Mouse (Mus musculus) midbrain, postnatal 0 days (tissue): ENCODE measurements at regions not wholly inside any gene's neighbourhood (a gene's known extent, or its start where the extent isn't known, plus 50 kb on each side); places are given as distances from the start of the nearest gene placed in this dataset.
"Not testable (repeated sequence)": the region's sequence is repeated elsewhere in the genome, so short reads cannot be mapped to it uniquely, and the experiment has no call there.

ENCODE experiments used
- ATAC-seq: fragments of 200-750 bp; cut with Nextera tagmentation; 2 replicates; pipeline ENCODE4 v1.8.0; 2017; ENCODE audit warnings: moderate number of reproducible peaks, mild to moderate bottlenecking, moderate TSS enrichment, moderate library complexity; ENCODE audit not compliant: low FRiP score
- DNase-seq: peaks from one replicate; pipeline ENCODE4 v3.0.0-alpha.2; 2015; ENCODE audit warnings: low spot score
- H3K27ac ChIP-seq: fragments of 300-500 bp; sonication (generic); 2 replicates; pipeline ENCODE4 v1.5.1; 2014; ENCODE audit warnings: low read depth, mild to moderate bottlenecking, low read length, mixed read lengths
- H3K27me3 ChIP-seq: fragments of 300-500 bp; sonication (generic); 2 replicates; pipeline ENCODE4 v1.6.1; 2014; ENCODE audit warnings: low read length, control low read depth, mixed read lengths; ENCODE audit not compliant: insufficient read depth
- H3K36me3 ChIP-seq: fragments of 300-500 bp; sonication (generic); 2 replicates; pipeline ENCODE4 v1.6.1; 2014; ENCODE audit warnings: low read length, control low read depth, mixed read lengths; ENCODE audit not compliant: insufficient read depth
- H3K4me1 ChIP-seq: fragments of 300-500 bp; sonication (generic); 2 replicates; pipeline ENCODE4 v1.6.1; 2014; ENCODE audit warnings: mild to moderate bottlenecking, control low read depth, antibody characterized with exemption, low read length, mixed read lengths; ENCODE audit not compliant: insufficient read depth
- H3K4me2 ChIP-seq: fragments of 300-500 bp; sonication (generic); 2 replicates; pipeline ENCODE4 v1.6.1; 2014; ENCODE audit warnings: low read depth, mild to moderate bottlenecking, low read length, mixed read lengths; ENCODE audit not compliant: poor library complexity, severe bottlenecking
- H3K4me3 ChIP-seq: fragments of 300-500 bp; sonication (generic); 2 replicates; pipeline ENCODE4 v1.5.1; 2014; ENCODE audit warnings: low read depth, mild to moderate bottlenecking, low read length, moderate library complexity
- H3K9ac ChIP-seq: fragments of 300-500 bp; sonication (generic); replicated peaks from 2 replicates; pipeline ENCODE4 v1.6.1; 2014; ENCODE audit warnings: mild to moderate bottlenecking, low read length, moderate library complexity, mixed read lengths; ENCODE audit not compliant: poor library complexity, severe bottlenecking
- H3K9me3 ChIP-seq: fragments of 300-500 bp; sonication (generic); 2 replicates; pipeline ENCODE4 v1.6.1; 2016; ENCODE audit warnings: low read length, control low read depth
- CTCF ChIP-seq: IDR thresholded peaks from 2 replicates; pipeline ENCODE4 v1.5.1; 2016; ENCODE audit warnings: antibody characterized with exemption, mild to moderate bottlenecking
- WGBS: fragments of 180-500 bp; shearing (Covaris S2); extraction: QIAGEN DNeasy Blood & Tissue Kit; methylation state at CpG from one replicate; pipeline ENCODE4 v1.1.7; 2014; 5-methylcytosine and 5-hydroxymethylcytosine counted together

GRCm38 (mm10) chr8:126778131-126778530 is 167.5 kb downstream of the Tomm20 start:
- no peak for TF ChIP-seq CTCF
- 95% methylated on average over 7 of the region's 7 CpGs for WGBS

DNA sequence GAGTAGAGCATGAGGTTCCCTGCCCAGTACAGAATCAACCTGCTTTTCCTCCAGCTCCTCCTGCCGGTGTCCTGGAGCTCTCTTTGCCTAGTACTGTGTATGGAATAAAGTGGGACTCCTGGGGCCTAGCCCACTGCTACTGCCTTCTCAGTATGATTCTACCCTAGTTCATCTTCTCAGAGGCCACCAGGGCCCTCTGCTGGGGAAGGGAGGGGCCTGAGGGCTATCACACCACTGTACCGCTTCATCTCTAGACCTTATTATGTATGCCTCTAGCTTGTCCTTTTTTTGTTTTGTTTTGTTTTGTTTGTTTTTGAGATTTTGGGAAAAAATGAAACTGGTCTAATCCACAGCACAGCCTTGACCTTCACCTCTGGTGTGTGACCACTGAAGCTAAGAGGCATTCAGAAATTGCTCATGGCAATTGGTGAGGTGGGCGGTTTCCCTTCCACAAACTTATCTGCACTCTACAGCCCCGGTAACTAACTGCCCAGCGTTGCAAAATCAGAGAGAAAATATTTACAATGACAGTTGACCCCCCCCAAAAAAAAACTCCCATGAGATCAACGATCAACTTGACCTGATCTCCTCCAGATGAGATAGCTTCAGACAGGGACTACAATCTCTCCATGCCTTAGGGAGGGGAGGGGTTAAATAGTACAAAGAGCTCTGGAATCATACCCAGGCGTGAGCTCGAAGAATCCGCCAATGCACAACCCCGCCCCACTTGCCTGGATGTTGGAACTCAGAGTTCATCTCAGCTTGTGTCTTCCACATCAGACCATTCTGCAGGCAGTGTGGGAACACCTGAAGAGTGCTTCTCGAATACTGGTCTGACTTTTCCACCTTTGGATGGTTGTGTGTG is 168.8 kb downstream of the Tomm20 start:
- Histone ChIP-seq H3K27me3 (no peaks in the 10 kb centered on the region), H3K36me3 (no peaks in the 10 kb centered on the region), H3K4me2 (no peak overlapping the region), H3K27ac (no peak overlapping the region), H3K4me1 (no peaks in the 10 kb centered on the region), H3K9me3 (no peaks in the 10 kb centered on the region), H3K4me3 (no peak overlapping the region), H3K9ac (no peak overlapping the region)
- ATAC-seq (no peak), DNase-seq (no peak)
- WGBS = 89% methylated on average over 11 of the region's 11 CpGs
- TF ChIP-seq CTCF = no peak

More at GRCm38 (mm10) chr8:126778131-126778530, 167.5 kb downstream of the Tomm20 start:
- no peak overlapping the region for H3K4me2 ChIP-seq
- H3K36me3 ChIP-seq = no peaks in the 10 kb centered on the region
- no peaks in the 10 kb centered on the region for H3K4me1 ChIP-seq
- H3K4me3 ChIP-seq = no peak overlapping the region
- H3K27ac ChIP-seq = no peak overlapping the region
- DNase-seq = no peak
- no peaks in the 10 kb centered on the region for H3K9me3 ChIP-seq
- no peak for ATAC-seq
- no peak overlapping the region for H3K9ac ChIP-seq
- no peaks in the 10 kb centered on the region for H3K27me3 ChIP-seq

- no peak overlapping the region for H3K9ac ChIP-seq
- 48% methylated on average over 3 of the region's 3 CpGs for WGBS
- H3K4me1 ChIP-seq = no peaks in the 10 kb centered on the region
- no peak for TF ChIP-seq CTCF
- H3K27me3 ChIP-seq = no peaks in the 10 kb centered on the region
- DNase-seq = no peak
- no peak for ATAC-seq
- H3K36me3 ChIP-seq = no peaks in the 10 kb centered on the region
- no peak overlapping the region for H3K27ac ChIP-seq
- H3K9me3 ChIP-seq = no peaks in the 10 kb centered on the region
- no peak overlapping the region for H3K4me3 ChIP-seq
- no peak overlapping the region for H3K4me2 ChIP-seq
Observed at GRCm38 (mm10) chr8:126775334-126775733, 170.3 kb downstream of the Tomm20 start.

DNA sequence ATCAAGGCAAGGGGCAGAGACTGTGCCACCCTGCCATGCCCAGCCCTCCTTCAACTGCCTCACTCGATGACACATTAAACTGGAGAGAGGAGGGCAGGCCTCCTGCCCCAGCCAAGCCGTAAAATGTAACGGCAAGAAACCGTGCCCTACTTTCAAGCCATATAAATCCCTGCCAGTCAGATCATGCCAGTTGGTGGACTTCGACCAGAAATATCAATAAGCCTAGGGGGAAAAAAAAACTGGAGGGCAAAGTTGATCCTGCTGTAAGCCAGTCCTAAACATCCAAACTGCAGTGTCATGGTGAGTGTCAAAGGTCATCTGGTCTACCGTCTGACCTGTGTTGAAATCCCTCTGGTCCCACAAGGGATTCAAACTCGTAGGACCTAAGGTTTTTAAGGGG is 170.8 kb downstream of the Tomm20 start:
- DNase-seq (no peak), ATAC-seq (no peak)
- no peak for TF ChIP-seq CTCF
- Histone ChIP-seq H3K4me3 (no peak overlapping the region), H3K9ac (no peak overlapping the region), H3K4me1 (no peaks in the 10 kb centered on the region), H3K9me3 (no peaks in the 10 kb centered on the region), H3K27me3 (no peaks in the 10 kb centered on the region), H3K27ac (no peak overlapping the region), H3K4me2 (no peak overlapping the region), H3K36me3 (no peaks in the 10 kb centered on the region)
- 85% methylated on average over 7 of the region's 7 CpGs for WGBS

- no peaks in the 10 kb centered on the region for H3K4me1 ChIP-seq
- no peak overlapping the region for H3K9ac ChIP-seq
- WGBS = 89% methylated on average over 11 of the region's 11 CpGs
- no peak for TF ChIP-seq CTCF
- H3K4me2 ChIP-seq = no peak overlapping the region
- no peaks in the 10 kb centered on the region for H3K36me3 ChIP-seq
- DNase-seq (no peak), ATAC-seq (no peak)
- H3K27ac ChIP-seq = no peak overlapping the region
- no peaks in the 10 kb centered on the region for H3K9me3 ChIP-seq
- no peaks in the 10 kb centered on the region for H3K27me3 ChIP-seq
- no peak overlapping the region for H3K4me3 ChIP-seq
Observed at GRCm38 (mm10) chr8:126772748-126773147, 172.9 kb downstream of the Tomm20 start.

DNA sequence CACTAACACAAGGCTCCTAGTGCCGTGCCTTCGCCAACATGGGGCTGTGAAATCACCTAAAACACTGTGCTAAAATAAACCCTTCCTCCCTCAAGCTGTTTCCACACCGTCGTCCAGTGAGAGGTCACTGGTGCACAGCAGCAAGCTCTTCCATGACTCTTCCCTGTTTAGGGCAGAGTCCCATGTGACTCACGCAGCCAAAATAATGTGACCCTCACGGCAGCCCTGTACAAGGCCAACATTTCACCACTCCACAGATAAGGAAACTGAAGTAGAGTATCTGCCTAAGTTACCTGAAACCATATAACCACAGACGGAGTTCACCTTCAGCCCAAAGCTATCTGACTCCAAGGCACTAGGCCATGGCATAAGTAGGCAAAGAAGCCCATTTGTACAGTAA is 173.4 kb downstream of the Tomm20 start:
- ATAC-seq (no peak), DNase-seq (no peak)
- Histone ChIP-seq H3K4me3 (no peak overlapping the region), H3K9me3 (no peaks in the 10 kb centered on the region), H3K9ac (no peak overlapping the region), H3K27ac (no peak overlapping the region), H3K36me3 (no peaks in the 10 kb centered on the region), H3K4me2 (no peak overlapping the region), H3K27me3 (no peaks in the 10 kb centered on the region), H3K4me1 (no peaks in the 10 kb centered on the region)
- WGBS = 92% methylated on average over 7 of the region's 7 CpGs
- no peak for TF ChIP-seq CTCF

- not testable (repeated sequence) for H3K27me3 ChIP-seq, DNase-seq, ATAC-seq, H3K4me2 ChIP-seq, H3K36me3 ChIP-seq, H3K27ac ChIP-seq, H3K9ac ChIP-seq, H3K9me3 ChIP-seq, H3K4me3 ChIP-seq, H3K4me1 ChIP-seq
- WGBS = 79% methylated on average over 2 of the region's 2 CpGs
Observed at GRCm38 (mm10) chr8:126770374-126770773, 175.3 kb downstream of the Tomm20 start.
